Mouse (Mus musculus) ES-E14 (cell line): ENCODE measurements at regions not wholly inside any gene's neighbourhood (a gene's known extent, or its start where the extent isn't known, plus 50 kb on each side); places are given as distances from the start of the nearest gene placed in this dataset.

Experiments used
- CHD2 ChIP-seq: IDR thresholded peaks from 2 replicates; pipeline ENCODE4 v1.6.1; 2014; ENCODE audit warnings: mild to moderate bottlenecking, low read depth, low read length, inconsistent platforms
- HCFC1 ChIP-seq: IDR thresholded peaks from 2 replicates; pipeline ENCODE4 v1.6.1; 2012; ENCODE audit warnings: low read length, inconsistent platforms, borderline replicate concordance; ENCODE audit not compliant: insufficient read depth
- MAFK ChIP-seq: IDR thresholded peaks from 2 replicates; pipeline ENCODE4 v1.6.1; 2014; ENCODE audit warnings: mild to moderate bottlenecking, low read depth, low read length, inconsistent platforms; ENCODE audit not compliant: insufficient read depth
- ZC3H11A ChIP-seq: IDR thresholded peaks from 2 replicates; pipeline ENCODE4 v1.6.1; 2012; ENCODE audit warnings: low read depth, mild to moderate bottlenecking, inconsistent platforms, low read length, borderline replicate concordance
- ZNF384 ChIP-seq: IDR thresholded peaks from 2 replicates; pipeline ENCODE4 v1.6.1; 2012; ENCODE audit warnings: low read depth, low read length, inconsistent platforms

- TF ChIP-seq CHD2 (no peak), ZNF384 (no peak), ZC3H11A (no peak), HCFC1 (no peak), MAFK (no peak)
These were observed 223.6 kb downstream of the Xxylt1 start for GRCm38 (mm10) chr16:30857656-30858055.
